Mouse (Mus musculus) hindbrain, embryonic 11.5 days (tissue): ENCODE data around the gene Kcnma1. TPM values are rescaled to one million over a fixed set of nuclear protein-coding genes. Genes with fewer than 3 reads are reported as not detected.

Source experiments
- ATAC-seq: fragments of 200-750 bp; cut with Nextera tagmentation; 2 replicates; pipeline ENCODE4 v1.8.0; 2017; ENCODE audit warnings: mild to moderate bottlenecking, moderate TSS enrichment, moderate library complexity; ENCODE audit not compliant: low FRiP score
- DNase-seq: peaks from one replicate; pipeline ENCODE4 v3.0.0-alpha.2; 2015; ENCODE audit warnings: low spot score
- H3K27ac ChIP-seq: fragments of 300-500 bp; sonication (generic); 2 replicates; pipeline ENCODE4 v1.5.1; 2014; ENCODE audit warnings: mild to moderate bottlenecking, low read depth, low read length
- H3K27me3 ChIP-seq: fragments of 300-500 bp; sonication (generic); 2 replicates; pipeline ENCODE4 v1.6.1; 2014; ENCODE audit warnings: mild to moderate bottlenecking, low read length, moderate library complexity, mixed read lengths; ENCODE audit not compliant: control insufficient read depth, insufficient read depth
- H3K36me3 ChIP-seq: fragments of 300-500 bp; sonication (generic); 2 replicates; pipeline ENCODE4 v1.6.1; 2014; ENCODE audit warnings: mild to moderate bottlenecking, low read length, moderate library complexity, mixed read lengths; ENCODE audit not compliant: control insufficient read depth, insufficient read depth
- H3K4me1 ChIP-seq: fragments of 300-500 bp; sonication (generic); replicated peaks from 2 replicates; pipeline ENCODE4 v1.6.1; 2014; ENCODE audit warnings: low read length, mixed read lengths; ENCODE audit not compliant: control insufficient read depth, insufficient read depth
- H3K4me2 ChIP-seq: fragments of 300-500 bp; sonication (generic); replicated peaks from 2 replicates; pipeline ENCODE4 v1.6.1; 2014; ENCODE audit warnings: mild to moderate bottlenecking, low read depth, low read length
- H3K4me3 ChIP-seq: fragments of 300-500 bp; sonication (generic); 2 replicates; pipeline ENCODE4 v1.5.1; 2014; ENCODE audit warnings: low read depth, low read length
- H3K9ac ChIP-seq: fragments of 300-500 bp; sonication (generic); 2 replicates; pipeline ENCODE4 v1.6.1; 2014; ENCODE audit warnings: low read depth, low read length
- H3K9me3 ChIP-seq: fragments of 300-500 bp; sonication (generic); 2 replicates; pipeline ENCODE4 v1.6.1; 2016; ENCODE audit warnings: low read length; ENCODE audit not compliant: control insufficient read depth
- WGBS: fragments of 180-500 bp; shearing (Covaris S2); extraction: QIAGEN DNeasy Blood & Tissue Kit; methylation state at CpG from one replicate; pipeline ENCODE4 v1.1.7; 2014; 5-methylcytosine and 5-hydroxymethylcytosine counted together
- polyA plus RNA-seq: library from polyadenylated mRNA; unstranded; fragments of >200 nt; fragmentation: Nextera tagmentation; extraction: Ambion mirVana; gene quantifications from 2 replicates; pipeline ENCODE4 v1.2.1, GENCODE M21; 2014

The Kcnma1 gene
- polyA plus RNA-seq, 1 experiment from 2014 or later = 1.8 TPM

DNA sequence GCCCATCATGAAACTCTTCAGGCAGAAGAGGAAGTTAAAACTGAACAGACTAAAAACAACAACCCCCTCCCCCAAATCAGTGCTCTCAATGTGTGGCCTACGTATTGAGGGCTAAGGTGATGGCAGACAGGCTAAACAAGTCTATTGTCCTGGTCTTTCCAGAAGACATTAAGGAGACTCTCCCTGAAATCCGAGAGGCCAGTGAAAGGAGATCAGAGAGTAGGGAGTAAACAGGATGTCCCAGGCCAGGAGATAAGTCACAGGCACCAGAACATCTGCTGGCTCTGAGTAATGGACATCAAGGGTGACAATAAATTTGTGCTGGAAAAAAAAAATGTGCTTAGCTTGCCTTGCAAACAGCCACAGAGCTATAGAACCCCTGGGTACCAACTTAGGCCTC, 522.9 kb downstream of the Kcnma1 start:
- H3K4me1 ChIP-seq = no peaks in the 10 kb centered on the region
- DNase-seq (no peak), ATAC-seq (no peak)
- no peaks in the 10 kb centered on the region for H3K9me3 ChIP-seq
- no peak overlapping the region for H3K4me3 ChIP-seq
- no peaks in the 10 kb centered on the region for H3K36me3 ChIP-seq
- no peak overlapping the region for H3K9ac ChIP-seq
- WGBS = 51% methylated on average over 2 of the region's 2 CpGs
- no peak overlapping the region for H3K27ac ChIP-seq
- no peaks in the 10 kb centered on the region for H3K27me3 ChIP-seq
- H3K4me2 ChIP-seq = no peak overlapping the region

DNA sequence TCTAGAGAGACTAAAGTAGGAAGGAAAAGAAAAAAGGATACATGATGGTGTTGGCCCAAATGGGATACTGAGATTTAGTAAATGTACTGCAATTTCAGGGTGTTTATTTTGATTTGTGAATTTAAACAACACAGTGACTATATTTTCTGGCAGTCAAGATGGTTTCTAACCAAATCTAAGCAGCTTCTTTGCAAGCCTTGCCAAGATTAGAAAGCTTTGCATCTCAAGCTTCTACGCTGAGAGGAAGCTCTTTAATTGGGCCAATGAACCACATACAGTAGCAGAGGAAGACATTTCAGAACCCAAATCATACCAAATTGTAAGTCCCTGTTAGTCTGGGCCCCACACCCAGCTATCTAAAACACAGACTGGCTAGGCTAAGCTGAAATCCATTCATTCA, 527.6 kb downstream of the Kcnma1 start:
- Histone ChIP-seq H3K4me2 (no peak overlapping the region), H3K9ac (no peak overlapping the region), H3K27me3 (no peaks in the 10 kb centered on the region), H3K4me1 (no peaks in the 10 kb centered on the region), H3K9me3 (no peaks in the 10 kb centered on the region), H3K4me3 (no peak overlapping the region), H3K27ac (no peak overlapping the region), H3K36me3 (no peaks in the 10 kb centered on the region)
- no peak for ATAC-seq
- no peak for DNase-seq
- 93% methylated on average over 1 of the region's 1 CpGs for WGBS

DNA sequence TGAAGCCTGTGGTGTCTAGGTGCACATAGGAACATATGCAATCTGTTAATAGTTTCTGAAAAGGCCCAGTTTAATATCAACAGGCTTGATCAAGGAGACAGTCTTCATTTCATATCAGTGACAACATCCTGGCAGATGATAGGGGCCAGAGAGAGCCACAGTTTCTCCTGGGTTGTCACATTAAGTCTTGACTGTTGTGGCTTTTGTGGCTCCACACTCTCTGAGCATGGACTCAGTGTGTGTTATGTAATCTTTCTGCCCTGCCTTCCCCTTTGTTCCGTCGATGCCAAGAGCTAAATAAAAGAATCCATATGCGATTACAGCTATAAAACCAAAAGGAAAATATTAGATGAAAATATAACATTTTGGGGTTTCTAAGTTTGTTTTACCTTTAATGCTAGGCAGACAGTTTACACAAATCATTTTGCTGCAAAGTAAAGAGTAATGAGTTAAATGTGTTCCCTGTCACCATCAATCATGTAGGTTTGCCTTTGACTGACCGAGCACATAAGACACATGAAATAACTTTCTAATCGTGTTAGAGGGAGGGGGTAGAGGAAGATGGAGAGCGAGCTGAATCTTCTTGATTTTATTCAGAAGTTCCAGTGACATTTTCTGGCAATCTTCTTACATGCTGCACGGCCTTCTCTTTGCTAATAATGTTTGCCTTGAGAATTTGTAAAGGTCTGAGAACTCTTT, 528.3 kb downstream of the Kcnma1 start:
- Histone ChIP-seq H3K4me1 (no peaks in the 10 kb centered on the region), H3K4me2 (no peak overlapping the region), H3K4me3 (no peak overlapping the region), H3K36me3 (no peaks in the 10 kb centered on the region), H3K27ac (no peak overlapping the region), H3K27me3 (no peaks in the 10 kb centered on the region), H3K9me3 (no peaks in the 10 kb centered on the region), H3K9ac (no peak overlapping the region)
- 78% methylated on average over 7 of the region's 7 CpGs for WGBS
- DNase-seq = no peak
- no peak for ATAC-seq

DNA sequence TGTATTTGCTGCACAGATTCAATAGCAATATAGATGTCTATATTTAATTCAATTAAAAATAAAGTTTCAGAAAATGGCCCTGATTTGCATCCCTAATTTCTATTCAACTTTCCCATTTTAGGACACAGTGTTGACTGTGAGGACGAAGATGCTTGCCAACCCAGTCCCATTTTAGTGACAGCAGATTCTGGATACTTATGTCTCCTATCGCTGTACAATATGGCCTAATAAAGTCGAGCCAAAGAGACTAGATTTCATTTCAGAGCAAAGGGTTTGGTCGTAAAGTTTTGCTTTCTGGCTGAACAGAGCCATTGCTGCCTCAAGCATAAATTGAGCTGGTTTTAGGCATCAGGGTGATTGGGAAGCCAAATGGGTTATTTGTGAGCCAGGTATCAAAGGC, 539.2 kb downstream of the Kcnma1 start:
- H3K4me2 ChIP-seq = no peak overlapping the region
- DNase-seq (no peak), ATAC-seq (no peak)
- no peaks in the 10 kb centered on the region for H3K36me3 ChIP-seq
- no peaks in the 10 kb centered on the region for H3K4me1 ChIP-seq
- H3K9ac ChIP-seq = no peak overlapping the region
- H3K4me3 ChIP-seq = no peak overlapping the region
- H3K27me3 ChIP-seq = no peaks in the 10 kb centered on the region
- 90% methylated on average over 4 of the region's 4 CpGs for WGBS
- H3K27ac ChIP-seq = no peak overlapping the region
- no peaks in the 10 kb centered on the region for H3K9me3 ChIP-seq

DNA sequence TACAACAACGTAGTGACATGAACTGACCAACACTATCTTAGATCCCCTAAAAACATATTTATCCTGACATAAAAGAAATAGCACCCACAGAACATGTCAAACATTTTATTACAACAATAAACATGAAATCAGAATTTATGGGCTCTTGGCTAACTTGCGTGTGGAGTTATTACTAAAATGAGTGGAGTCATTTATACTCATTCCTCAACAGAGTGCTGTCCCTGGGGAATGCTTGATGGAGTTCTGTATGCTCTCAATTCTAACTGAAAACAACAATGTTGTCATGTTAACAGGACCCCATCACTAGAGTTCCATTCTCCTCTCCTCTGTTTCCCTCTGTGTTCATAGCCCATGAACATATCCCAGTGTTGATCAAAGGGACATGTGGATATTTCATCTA, 544.2 kb downstream of the Kcnma1 start:
- H3K27ac ChIP-seq = no peak overlapping the region
- H3K9me3 ChIP-seq = no peaks in the 10 kb centered on the region
- no peaks in the 10 kb centered on the region for H3K27me3 ChIP-seq
- no peak overlapping the region for H3K9ac ChIP-seq
- no peaks in the 10 kb centered on the region for H3K4me1 ChIP-seq
- WGBS = 91% methylated on average over 2 of the region's 2 CpGs
- no peak overlapping the region for H3K4me3 ChIP-seq
- H3K36me3 ChIP-seq = no peaks in the 10 kb centered on the region
- H3K4me2 ChIP-seq = no peak overlapping the region
- ATAC-seq = no peak
- no peak for DNase-seq

DNA sequence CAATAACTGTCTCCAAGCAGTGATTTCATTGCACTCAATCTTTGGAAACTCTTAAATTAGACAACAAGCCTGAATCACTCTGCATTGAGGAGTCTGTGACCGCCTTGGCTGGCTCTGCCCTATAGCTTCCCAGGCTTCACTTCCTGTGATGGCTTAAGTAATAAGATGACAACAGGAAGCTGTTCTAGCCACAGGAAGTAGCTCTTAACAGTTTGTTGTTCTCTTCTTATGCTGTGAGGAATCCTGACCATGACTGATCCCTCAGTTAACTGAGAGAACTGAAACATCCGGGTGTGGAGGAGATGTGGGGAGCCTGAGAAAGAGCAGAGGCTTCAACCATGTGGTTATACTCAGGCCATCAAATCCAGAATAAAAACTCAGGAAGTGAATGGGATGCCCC, 549.2 kb downstream of the Kcnma1 start:
- Histone ChIP-seq H3K27ac (no peak overlapping the region), H3K36me3 (no peaks in the 10 kb centered on the region), H3K4me1 (no peaks in the 10 kb centered on the region), H3K27me3 (no peaks in the 10 kb centered on the region), H3K4me3 (no peak overlapping the region), H3K9me3 (no peaks in the 10 kb centered on the region), H3K4me2 (no peak overlapping the region), H3K9ac (no peak overlapping the region)
- 81% methylated on average over 2 of the region's 2 CpGs for WGBS
- ATAC-seq = no peak
- DNase-seq = no peak

DNA sequence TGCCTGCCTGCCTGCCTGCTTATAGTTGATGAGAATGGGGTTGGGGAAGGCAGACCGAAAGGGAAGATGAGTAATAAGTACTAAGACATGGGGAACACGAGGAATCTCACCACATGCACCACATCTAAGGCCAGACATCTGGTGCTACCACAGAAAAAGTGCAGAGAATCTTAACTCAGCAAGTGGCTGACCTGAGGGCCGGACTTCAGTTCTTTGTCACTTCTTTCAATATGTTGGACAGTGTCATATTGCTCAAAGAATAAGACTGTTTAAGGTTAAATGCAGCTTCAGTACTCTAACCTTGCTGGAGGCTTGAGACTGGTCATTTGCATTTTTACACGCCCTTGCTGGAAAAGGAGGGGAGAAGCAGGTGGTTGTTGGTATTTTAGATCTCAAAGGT, 555.7 kb downstream of the Kcnma1 start:
- no peaks in the 10 kb centered on the region for H3K27me3 ChIP-seq
- H3K4me2 ChIP-seq = no peak overlapping the region
- no peaks in the 10 kb centered on the region for H3K9me3 ChIP-seq
- no peak overlapping the region for H3K4me3 ChIP-seq
- ATAC-seq = no peak
- 60% methylated on average over 4 of the region's 4 CpGs for WGBS
- H3K27ac ChIP-seq = no peak overlapping the region
- H3K36me3 ChIP-seq = no peaks in the 10 kb centered on the region
- no peak overlapping the region for H3K9ac ChIP-seq
- H3K4me1 ChIP-seq = no peaks in the 10 kb centered on the region
- no peak for DNase-seq

DNA sequence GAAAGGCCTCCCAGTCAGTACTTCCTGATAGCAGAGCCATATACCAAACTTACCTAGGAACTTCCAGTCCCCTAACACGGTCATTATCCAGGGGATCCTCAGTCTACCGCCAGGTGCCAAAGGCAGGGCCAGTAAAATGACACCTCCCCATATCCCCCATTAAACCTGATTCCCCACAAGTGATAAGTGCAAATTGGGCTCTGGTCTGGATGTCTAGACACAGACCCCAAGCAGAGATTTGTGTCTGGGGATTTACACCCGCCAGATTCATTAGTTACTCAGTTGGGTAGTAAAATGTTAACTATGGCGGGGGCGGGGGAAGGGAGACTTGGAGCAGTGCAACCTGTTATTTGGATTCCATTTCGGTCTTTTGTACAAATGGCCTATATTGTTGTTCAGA, 562.6 kb downstream of the Kcnma1 start:
- 86% methylated on average over 6 of the region's 6 CpGs for WGBS

DNA sequence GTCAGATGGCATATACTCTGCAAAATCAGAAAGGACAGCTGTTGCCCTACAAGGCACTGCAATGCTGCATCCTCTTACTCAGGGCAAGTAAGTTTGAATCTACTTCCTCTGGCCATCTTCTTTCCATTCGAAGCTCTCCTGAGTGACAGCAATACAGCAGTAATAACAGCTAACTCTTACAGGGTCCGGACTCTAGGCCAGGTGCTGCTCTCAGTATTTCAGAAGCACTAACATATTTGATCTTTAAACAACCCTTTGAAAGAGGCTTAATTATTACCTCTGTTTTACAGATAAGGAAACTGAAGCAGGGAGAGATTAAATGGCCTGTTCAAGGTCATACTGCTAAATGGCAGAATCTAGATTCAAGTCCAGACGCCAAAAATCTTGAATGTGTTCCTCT, 576.8 kb downstream of the Kcnma1 start:
- WGBS = 85% methylated on average over 3 of the region's 3 CpGs
- Histone ChIP-seq H3K9ac (no peak overlapping the region), H3K27ac (no peak overlapping the region), H3K36me3 (no peaks in the 10 kb centered on the region), H3K4me3 (no peak overlapping the region), H3K4me2 (no peak overlapping the region), H3K4me1 (no peaks in the 10 kb centered on the region), H3K9me3 (no peaks in the 10 kb centered on the region), H3K27me3 (no peaks in the 10 kb centered on the region)
- DNase-seq (no peak), ATAC-seq (no peak)

More for the DNA sequence above, 562.6 kb downstream of the Kcnma1 start:
- H3K4me1 ChIP-seq = no peaks in the 10 kb centered on the region
- H3K36me3 ChIP-seq = no peaks in the 10 kb centered on the region
- no peaks in the 10 kb centered on the region for H3K27me3 ChIP-seq
- H3K9ac ChIP-seq = no peak overlapping the region
- DNase-seq = no peak
- no peak for ATAC-seq
- no peak overlapping the region for H3K4me2 ChIP-seq
- no peak overlapping the region for H3K4me3 ChIP-seq
- no peak overlapping the region for H3K27ac ChIP-seq
- no peaks in the 10 kb centered on the region for H3K9me3 ChIP-seq
